In the genomic region with DNA sequence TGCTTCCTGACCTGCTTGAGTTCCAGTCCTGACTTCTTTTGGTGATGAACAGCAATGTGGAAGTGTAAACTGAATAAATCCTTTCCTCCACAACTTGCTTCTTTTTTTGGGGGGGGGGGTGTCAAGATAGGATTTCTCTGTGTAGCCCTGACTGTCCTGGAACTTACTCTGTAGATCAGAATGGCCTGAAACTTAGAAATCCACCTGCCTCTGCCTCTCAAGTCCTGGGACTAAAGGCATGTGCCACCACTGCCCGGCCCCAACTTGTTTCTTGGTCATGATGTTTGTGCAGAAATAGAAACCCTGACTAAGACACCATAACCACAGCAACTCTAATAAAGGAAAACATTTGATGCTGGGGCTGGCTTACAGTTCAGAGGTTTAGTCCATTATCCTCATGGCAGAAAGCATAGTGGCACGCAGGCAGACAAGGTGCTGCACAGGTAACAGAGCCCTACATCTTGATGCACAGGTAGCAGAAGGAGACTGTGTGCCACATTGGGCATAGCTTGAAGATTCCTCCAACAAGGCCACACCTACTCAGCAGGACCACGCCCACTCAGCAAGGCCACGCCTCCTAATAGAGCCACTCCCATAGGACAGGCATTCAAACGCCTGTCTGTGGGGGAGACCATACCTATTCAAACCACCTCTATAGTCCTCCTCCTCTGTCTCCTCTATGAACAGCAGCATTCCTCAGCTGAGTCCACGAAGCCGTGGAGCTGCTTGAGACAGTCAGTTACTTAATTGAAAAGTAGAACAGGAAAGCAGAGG, we compare ENCODE assay signal across 9 mouse cellular contexts. TPM values are rescaled to one million over a fixed set of nuclear protein-coding genes. Genes with fewer than 3 reads are reported as not detected.
DNase-seq lines count a peak whose midpoint lies in the region; ATAC-seq and TF ChIP-seq lines count a peak whose summit lies in the region.
"Had no signal": no experiment of that assay in that cellular context is flagged by ENCODE, and none has a peak within 500 bp of the region (broad histone marks: within the 10 kb centered on the region; RNA-seq: fewer than 3 reads in every experiment).

No protein-coding gene starts in this region.

- no peaks in the 10 kb centered on the region for H3K27me3 ChIP-seq in liver, adult 2 months (ENCODE audit: control insufficient read depth, insufficient read depth, low read length)
- no peaks in the 10 kb centered on the region for H3K27me3 ChIP-seq in spleen, adult 2 months (ENCODE audit: control insufficient read depth, insufficient read depth, low read length)
- no peaks in the 10 kb centered on the region for H3K27me3 ChIP-seq in intestine, embryonic 16.5 days (replicated peaks; ENCODE audit: control insufficient read depth, insufficient read depth, low read length)
- H3K27me3 ChIP-seq: limb, embryonic 13.5 days had no signal

- H3K9ac ChIP-seq in liver, adult 2 months (ENCODE audit: low read depth, low read length) = no peak overlapping the region
- no peak overlapping the region for H3K9ac ChIP-seq in intestine, embryonic 16.5 days (ENCODE audit: low read depth, low read length)
- H3K9ac ChIP-seq: limb, embryonic 13.5 days had no signal

- no peaks in the 10 kb centered on the region for H3K79me2 ChIP-seq in liver, adult 2 months (ENCODE audit: control insufficient read depth, insufficient read depth, low read length)

- no peak overlapping the region for H3K27ac ChIP-seq in liver, adult 2 months (replicated peaks; ENCODE audit: insufficient read depth, low read depth, low read length)
- peak overlapping the region; percentile 48; the same call in 1 of the 2 replicates for H3K27ac ChIP-seq in spleen, adult 2 months (ENCODE audit: insufficient read depth, low read length)
- no peak overlapping the region for H3K27ac ChIP-seq in intestine, embryonic 16.5 days (ENCODE audit: low read length)
- H3K27ac ChIP-seq: limb, embryonic 13.5 days had no signal

- H3K9me3 ChIP-seq in intestine, embryonic 16.5 days (ENCODE audit: control insufficient read depth, low read length) = no peaks in the 10 kb centered on the region
- H3K9me3 ChIP-seq: limb, embryonic 13.5 days had no signal

- DNase-seq in adrenal gland, postnatal 10 days = peak; percentile 57
- DNase-seq in adrenal gland, postnatal 25 days = no peak
- peak; percentile 93 for DNase-seq in ZHBTc4 (ENCODE audit: low read depth, low spot score)
- DNase-seq in liver, adult 2 months (ENCODE audit: extremely low read depth, low read depth, low spot score) = peak; percentile 26
- peak; percentile 47 to 69 for DNase-seq in spleen, adult 2 months (ENCODE audit: low read depth in 1 of 2, low spot score in 2 of 2)
- no peak for DNase-seq in frontal cortex, postnatal 36 days (ENCODE audit: low spot score in 2 of 2)
- no peak for DNase-seq in cerebellum, postnatal 36 days

- H3K4me2 ChIP-seq in intestine, embryonic 16.5 days (ENCODE audit: low read depth, low read length) = no peak overlapping the region
- H3K4me2 ChIP-seq: limb, embryonic 13.5 days had no signal

- H3K36me3 ChIP-seq in liver, adult 2 months (ENCODE audit: control insufficient read depth, insufficient read depth, low read length) = no peaks in the 10 kb centered on the region
- no peaks in the 10 kb centered on the region for H3K36me3 ChIP-seq in spleen, adult 2 months (ENCODE audit: control insufficient read depth, insufficient read depth, low read length)
- H3K36me3 ChIP-seq in intestine, embryonic 16.5 days (ENCODE audit: control insufficient read depth, insufficient read depth, low read length) = no peaks in the 10 kb centered on the region
- H3K36me3 ChIP-seq: limb, embryonic 13.5 days had no signal

- TF ChIP-seq POLR2A in liver, adult 2 months (IDR thresholded peaks at IDR 0.05; ENCODE audit: extremely low read depth, insufficient read depth, low read length) = no peak
- TF ChIP-seq POLR2A in spleen, adult 2 months (IDR thresholded peaks at IDR 0.05; ENCODE audit: low read depth, low read length) = no peak

- no peak overlapping the region for H3K4me3 ChIP-seq in liver, adult 2 months (ENCODE audit: insufficient read depth, low read depth, low read length)
- H3K4me3 ChIP-seq in spleen, adult 2 months (ENCODE audit: extremely low read depth, insufficient read depth, insufficient read length) = peak overlapping the region; percentile 2; the same call in 1 of the 2 replicates
- H3K4me3 ChIP-seq in intestine, embryonic 16.5 days (ENCODE audit: low read length) = no peak overlapping the region; the same call in 1 of the 2 replicates
- H3K4me3 ChIP-seq: limb, embryonic 13.5 days had no signal

- ATAC-seq in intestine, embryonic 16.5 days = no peak

- WGBS in liver, adult 2 months = 42% methylated on average over 7 of the region's 7 CpGs
- 23% methylated on average over 7 of the region's 7 CpGs for WGBS in spleen, adult 2 months
- WGBS in intestine, embryonic 16.5 days = 29% methylated on average over 7 of the region's 7 CpGs

- H3K4me1 ChIP-seq in liver, adult 2 months (ENCODE audit: control insufficient read depth, insufficient read depth, low read length) = peaks cover 6% of the 10 kb centered on the region; the same call in 1 of the 2 replicates
- peaks cover 19% of the 10 kb centered on the region for H3K4me1 ChIP-seq in spleen, adult 2 months (ENCODE audit: control insufficient read depth, insufficient read depth, insufficient read length)
- H3K4me1 ChIP-seq in intestine, embryonic 16.5 days (ENCODE audit: control insufficient read depth, insufficient read depth, low read length) = peaks cover 12% of the 10 kb centered on the region

- no peak for TF ChIP-seq CTCF in liver, adult 2 months (IDR thresholded peaks at IDR 0.05; ENCODE audit: low read depth, low read length)
- no peak for TF ChIP-seq CTCF in spleen, adult 2 months (IDR thresholded peaks at IDR 0.05; ENCODE audit: extremely low read depth, insufficient read depth, insufficient read length, insufficient replicate concordance)

RNA-seq across cellular contexts. Expression of a gene that starts 1.4 kb away (rescaled TPM):
- total RNA-seq in adrenal gland, postnatal 10 days (2021) = not detected
- not detected in 2 replicates for total RNA-seq in adrenal gland, postnatal 25 days (2021)
- total RNA-seq in liver, adult 2 months (2014; rRNA removed) = not detected in 2 replicates
- polyA plus RNA-seq in liver, adult 2 months (2012; rRNA removed) = not detected in 2 replicates
- polyA plus RNA-seq in spleen, adult 2 months (2012; rRNA removed) = 0.15 and 0.36 TPM in 2 replicates
- polyA plus RNA-seq in intestine, embryonic 16.5 days (2015; fragmentation: Nextera tagmentation; extraction: Ambion mirVana) = 0.07 and 0.10 TPM in 2 replicates

RNA-seq across cellular contexts. Expression of a gene that starts 5.3 kb away (rescaled TPM):
- 100 to 1,000 TPM in 1 of 2 experiments, 10 to 100 TPM in 1; 95.5 to 108 TPM for total RNA-seq in adrenal gland, postnatal 10 days (2021)
- total RNA-seq in adrenal gland, postnatal 25 days (2021) = 118 and 121 TPM in 2 replicates
- 26.2 and 27.1 TPM in 2 replicates for total RNA-seq in liver, adult 2 months (2014; rRNA removed)
- 18.8 and 23.0 TPM in 2 replicates for polyA plus RNA-seq in liver, adult 2 months (2012; rRNA removed)
- polyA plus RNA-seq in spleen, adult 2 months (2012; rRNA removed) = 17.5 and 18.8 TPM in 2 replicates
- polyA plus RNA-seq in intestine, embryonic 16.5 days (2015; fragmentation: Nextera tagmentation; extraction: Ambion mirVana) = 122 and 134 TPM in 2 replicates

RNA-seq across cellular contexts. Expression of a gene that starts 28.7 kb away (rescaled TPM):
- 10 to 100 TPM; 89.0 to 91.5 TPM for total RNA-seq in adrenal gland, postnatal 10 days (2021)
- 81.9 and 101 TPM in 2 replicates for total RNA-seq in adrenal gland, postnatal 25 days (2021)
- 20.2 and 23.8 TPM in 2 replicates for total RNA-seq in liver, adult 2 months (2014; rRNA removed)
- 28.6 and 30.7 TPM in 2 replicates for polyA plus RNA-seq in liver, adult 2 months (2012; rRNA removed)
- polyA plus RNA-seq in spleen, adult 2 months (2012; rRNA removed) = 54.4 and 59.4 TPM in 2 replicates
- polyA plus RNA-seq in intestine, embryonic 16.5 days (2015; fragmentation: Nextera tagmentation; extraction: Ambion mirVana) = 73.5 and 74.1 TPM in 2 replicates

RNA-seq across cellular contexts. Expression of a gene that starts 32.4 kb away (rescaled TPM):
- 10 to 100 TPM; 17.2 to 23.6 TPM for total RNA-seq in adrenal gland, postnatal 10 days (2021)
- 14.6 and 20.8 TPM in 2 replicates for total RNA-seq in adrenal gland, postnatal 25 days (2021)
- total RNA-seq in liver, adult 2 months (2014; rRNA removed) = 5.2 and 5.3 TPM in 2 replicates
- polyA plus RNA-seq in liver, adult 2 months (2012; rRNA removed) = 2.4 and 2.8 TPM in 2 replicates
- polyA plus RNA-seq in spleen, adult 2 months (2012; rRNA removed) = 9.6 and 10.9 TPM in 2 replicates
- 6.1 and 6.5 TPM in 2 replicates for polyA plus RNA-seq in intestine, embryonic 16.5 days (2015; fragmentation: Nextera tagmentation; extraction: Ambion mirVana)

Comparison
In these comparisons a context has a peak if more than half of its experiments do, and no peak if none do; other contexts are left out.
1. DNase-seq: peak in adrenal gland, postnatal 10 days (single experiment), ZHBTc4 (single experiment), liver, adult 2 months (single experiment) and spleen, adult 2 months (2 of 2); none in adrenal gland, postnatal 25 days (single experiment), frontal cortex, postnatal 36 days (0 of 2) and cerebellum, postnatal 36 days (0 of 2).